Mouse (Mus musculus): Measurements from ENCODE around the gene Pde10a.
A peak's percentile ranks its signal among the peaks of the same experiment; 100 is the strongest.

The Pde10a gene

DNA sequence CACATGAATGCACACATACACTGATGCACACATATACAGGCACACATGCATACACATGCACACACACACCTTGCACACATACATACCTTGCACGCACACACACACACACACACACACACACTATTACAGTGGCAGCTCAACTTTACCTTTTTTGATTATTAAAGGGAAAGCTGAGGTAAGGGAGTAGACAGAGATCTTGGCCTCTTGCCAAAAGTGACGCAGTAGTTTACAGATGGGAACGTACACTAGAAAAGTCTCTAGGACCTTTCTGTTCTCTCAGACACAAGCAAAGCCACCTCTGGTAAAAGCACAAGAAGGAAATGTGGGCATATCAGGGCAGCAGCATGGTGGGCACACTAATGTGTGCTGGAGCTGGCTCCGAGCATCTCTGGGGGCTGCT lies 317.5 kb downstream of the Pde10a start:
- no peak for DNase-seq (ENCODE audit: low spot score in 2 of 2)

DNA sequence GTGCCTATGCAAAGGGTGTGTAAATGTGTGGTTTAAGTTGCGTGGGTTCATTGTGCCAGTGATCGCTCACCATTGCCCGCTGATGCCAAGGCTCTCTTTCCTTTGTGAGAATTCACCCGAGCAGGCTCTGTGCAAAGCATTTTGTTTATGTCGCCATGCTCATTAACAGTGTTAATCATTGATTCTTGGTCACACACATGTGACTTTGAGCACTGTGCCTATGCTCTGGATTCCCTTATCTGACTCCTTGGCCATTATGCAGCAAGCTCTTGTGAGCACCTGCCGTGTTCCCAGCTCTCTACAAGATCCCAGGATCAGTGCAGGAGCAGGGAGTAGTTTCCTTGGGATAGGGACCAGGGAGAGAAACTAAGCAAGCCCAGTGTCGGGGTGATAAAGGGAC lies 318.8 kb downstream of the Pde10a start:
- no peak for DNase-seq (ENCODE audit: low spot score in 2 of 2)

DNA sequence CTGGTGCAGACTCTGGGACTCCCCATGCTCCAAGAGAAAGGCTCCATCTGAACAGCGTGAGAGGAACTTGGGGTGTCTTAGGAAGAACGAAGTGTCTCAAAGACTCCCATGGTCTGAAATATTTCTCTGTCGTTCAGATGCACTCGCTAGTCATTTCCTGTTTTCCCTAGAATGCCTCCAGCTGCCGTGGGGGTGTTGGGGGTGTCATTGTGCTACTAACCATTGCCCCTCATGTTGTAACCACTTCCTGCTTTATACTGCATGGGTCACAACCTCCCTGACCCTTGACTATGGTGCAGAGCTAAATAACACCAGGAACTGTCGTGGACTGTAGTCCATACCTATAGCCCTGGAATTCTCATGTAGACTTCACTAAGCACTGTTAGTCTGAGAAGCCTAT lies 321.3 kb downstream of the Pde10a start:
- no peak for DNase-seq (ENCODE audit: low spot score in 2 of 2)

DNA sequence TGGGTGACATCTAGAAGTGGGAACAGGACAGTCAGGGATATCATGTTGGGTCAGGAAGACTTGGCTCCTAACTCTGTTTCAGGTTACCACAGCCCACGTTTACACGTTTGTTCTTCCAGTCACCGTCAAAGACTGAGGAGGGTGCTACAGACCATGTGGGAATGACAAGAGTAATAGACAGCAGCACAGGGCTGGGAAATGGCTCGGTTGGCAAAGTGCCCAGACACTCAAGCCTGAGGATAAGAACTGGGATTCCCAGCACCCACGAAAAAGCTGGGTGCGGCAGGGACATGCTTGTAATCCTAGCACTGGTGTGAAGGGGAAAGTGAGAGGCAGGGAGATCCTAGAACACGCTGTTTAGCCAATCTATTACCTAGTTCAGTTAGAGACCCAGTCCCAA lies 322.4 kb downstream of the Pde10a start:
- no peak for DNase-seq (ENCODE audit: low spot score in 2 of 2)

DNA sequence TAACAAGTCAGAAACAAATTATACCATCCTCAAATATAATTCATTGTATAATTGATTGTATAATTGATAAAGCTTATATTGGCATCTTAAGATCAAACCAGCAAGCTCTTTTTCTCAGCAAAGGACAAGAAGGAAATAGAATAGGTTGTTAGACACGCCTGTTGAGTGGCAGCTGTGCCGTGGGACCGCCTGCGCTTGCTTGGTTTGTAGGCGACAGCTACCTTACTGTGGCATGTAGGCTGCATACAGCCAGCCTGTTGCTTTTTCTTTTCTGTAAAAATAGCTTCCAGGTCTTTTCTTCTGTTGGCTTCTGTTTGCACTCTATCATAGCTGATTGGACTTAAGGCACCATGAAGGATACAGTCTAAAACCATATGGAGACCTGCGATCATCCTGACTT lies 326.7 kb downstream of the Pde10a start:
- DNase-seq (ENCODE audit: low spot score in 2 of 2): no peak

DNA sequence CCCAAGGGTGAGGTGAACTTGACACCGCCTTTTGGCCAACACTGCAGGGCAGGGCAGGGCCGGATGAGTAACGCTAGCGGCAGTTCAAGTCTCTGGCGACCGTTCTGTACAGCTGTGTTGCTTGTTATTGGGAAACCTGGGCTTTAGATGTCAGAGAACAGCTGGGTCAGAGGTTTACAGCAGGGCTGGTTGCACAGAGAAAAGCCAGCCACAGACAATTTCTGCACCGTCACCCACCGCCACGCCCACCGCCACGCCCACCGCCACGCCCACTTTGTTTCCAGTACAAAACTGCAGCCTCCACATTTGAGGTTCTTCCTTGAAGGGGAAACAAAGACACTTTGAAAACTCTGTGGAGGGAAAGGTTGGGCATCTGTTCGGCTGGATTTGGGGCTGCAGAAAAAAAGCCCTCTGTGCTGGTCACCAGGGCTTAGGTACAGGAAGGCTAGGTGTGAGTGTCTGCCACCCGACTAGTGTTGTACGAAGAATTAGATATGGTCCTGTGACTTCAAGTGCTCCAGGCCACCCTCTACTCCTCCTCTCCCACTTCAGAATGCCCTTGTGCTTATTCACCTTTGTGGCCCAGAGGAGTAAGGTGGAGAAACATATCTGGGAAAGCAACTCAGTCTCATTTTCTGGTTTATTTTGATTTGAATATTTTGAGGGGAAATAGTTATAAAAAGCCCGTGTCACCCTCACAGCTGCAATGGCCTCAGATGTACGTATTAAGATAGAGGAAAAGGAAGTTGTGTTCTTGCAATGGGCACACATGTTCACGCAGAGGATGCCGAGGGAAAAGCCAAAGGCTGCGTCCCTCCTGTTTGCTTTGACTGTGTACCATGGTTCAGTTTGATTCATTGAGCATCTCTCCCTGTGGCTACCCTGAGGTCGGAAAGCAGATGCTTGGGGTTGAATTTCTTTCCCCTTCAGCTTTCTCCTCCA lies 331.5 kb downstream of the Pde10a start:
- DNase-seq (ENCODE audit: low spot score in 2 of 2): peak; percentile 61 to 87

DNA sequence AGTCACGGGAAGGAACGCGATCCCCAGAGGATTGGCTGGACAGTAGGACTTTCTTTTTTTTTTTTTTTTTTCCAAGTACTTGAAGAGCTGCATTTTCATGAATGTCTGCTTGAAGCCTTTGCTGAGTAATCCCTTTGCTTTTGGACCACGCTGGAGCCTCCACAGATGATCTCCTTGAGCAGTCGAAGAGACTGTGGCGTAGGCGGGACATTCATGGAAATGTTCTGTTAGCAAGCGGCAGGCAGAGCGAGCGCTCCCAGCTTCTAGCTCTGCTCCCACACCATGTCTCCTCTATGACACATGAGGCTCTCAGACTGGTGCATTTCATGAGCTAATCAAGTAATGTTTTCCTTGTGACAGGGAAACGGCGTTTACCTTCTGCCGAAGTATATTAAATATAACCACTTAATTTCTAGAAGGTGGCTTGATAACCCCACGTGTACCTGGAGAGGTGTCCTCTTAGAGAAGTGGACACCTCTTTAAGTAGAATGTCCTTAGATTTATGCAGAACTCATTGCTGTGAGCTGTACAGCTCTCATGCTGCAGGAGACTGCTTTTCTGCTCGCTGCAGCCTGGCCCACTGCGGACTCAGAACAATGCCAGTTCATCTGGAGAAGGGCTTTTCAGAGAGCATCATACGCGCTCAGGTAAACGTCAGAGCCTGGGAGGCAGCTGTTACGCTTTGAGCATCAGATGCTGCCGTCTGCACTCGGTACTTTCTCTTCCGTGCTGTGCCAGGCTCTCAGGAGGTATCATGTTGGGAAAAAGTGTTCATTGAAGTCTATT lies 333.7 kb downstream of the Pde10a start:
- DNase-seq (ENCODE audit: low spot score in 2 of 2): no peak

DNA sequence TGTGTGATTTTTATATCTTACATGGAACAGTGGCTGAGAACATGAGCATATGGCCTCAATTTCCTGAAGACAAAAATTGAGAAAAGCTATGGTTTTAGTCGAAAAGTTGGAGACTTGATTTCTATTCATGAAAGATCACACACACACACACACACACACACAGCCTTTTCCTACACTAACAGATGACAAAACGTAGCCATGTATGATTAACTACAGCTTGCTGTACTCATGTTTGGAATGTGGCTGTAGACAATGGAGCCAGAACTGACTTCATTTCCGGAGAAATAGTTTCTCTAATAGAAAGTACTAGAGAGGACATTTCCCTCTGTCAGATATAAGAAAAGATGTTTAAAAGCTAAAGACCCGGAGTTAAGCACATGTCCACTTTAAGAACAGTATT lies 334.3 kb downstream of the Pde10a start:
- no peak for DNase-seq (ENCODE audit: low spot score in 2 of 2)

DNA sequence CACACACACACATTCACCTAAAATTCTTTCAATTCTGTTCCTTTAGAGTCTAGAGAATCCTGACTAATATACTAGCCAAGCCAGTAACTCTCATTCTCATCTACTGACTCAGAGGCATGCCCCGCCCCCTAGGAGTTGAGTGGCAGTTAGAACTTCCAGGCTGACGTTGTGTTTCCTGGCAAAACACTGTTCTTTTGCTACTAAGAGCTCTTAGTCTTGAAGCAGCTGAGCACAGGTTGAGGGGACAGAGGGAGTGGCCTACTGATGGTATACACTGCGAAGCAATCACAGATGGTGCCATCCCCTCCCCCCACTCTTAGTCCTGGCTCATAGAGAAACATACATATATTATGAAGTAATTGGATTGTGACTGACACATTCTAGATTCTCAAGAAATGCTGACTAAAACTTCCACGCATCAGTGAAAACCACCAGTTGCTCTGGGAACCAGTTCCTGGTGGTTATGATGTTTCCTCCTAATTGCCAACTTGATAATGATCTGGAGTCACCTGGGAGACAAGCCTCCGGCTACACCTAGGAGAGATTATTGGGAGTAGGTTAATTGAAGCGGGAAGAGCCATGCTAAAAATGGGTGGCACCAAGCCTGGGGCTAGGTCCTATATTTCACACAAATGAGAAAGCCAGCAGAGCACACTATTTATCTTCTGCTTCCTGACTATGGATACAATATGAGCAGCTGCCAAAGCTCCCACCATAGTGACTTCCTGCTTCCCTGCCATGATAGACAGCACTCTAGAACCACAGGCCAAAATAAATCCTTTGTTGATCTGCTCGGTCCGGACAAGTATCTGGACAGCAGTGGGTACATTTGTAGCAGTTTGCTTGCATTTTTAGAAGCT lies 339.7 kb downstream of the Pde10a start:
- no peak for DNase-seq (ENCODE audit: low spot score in 2 of 2)

DNA sequence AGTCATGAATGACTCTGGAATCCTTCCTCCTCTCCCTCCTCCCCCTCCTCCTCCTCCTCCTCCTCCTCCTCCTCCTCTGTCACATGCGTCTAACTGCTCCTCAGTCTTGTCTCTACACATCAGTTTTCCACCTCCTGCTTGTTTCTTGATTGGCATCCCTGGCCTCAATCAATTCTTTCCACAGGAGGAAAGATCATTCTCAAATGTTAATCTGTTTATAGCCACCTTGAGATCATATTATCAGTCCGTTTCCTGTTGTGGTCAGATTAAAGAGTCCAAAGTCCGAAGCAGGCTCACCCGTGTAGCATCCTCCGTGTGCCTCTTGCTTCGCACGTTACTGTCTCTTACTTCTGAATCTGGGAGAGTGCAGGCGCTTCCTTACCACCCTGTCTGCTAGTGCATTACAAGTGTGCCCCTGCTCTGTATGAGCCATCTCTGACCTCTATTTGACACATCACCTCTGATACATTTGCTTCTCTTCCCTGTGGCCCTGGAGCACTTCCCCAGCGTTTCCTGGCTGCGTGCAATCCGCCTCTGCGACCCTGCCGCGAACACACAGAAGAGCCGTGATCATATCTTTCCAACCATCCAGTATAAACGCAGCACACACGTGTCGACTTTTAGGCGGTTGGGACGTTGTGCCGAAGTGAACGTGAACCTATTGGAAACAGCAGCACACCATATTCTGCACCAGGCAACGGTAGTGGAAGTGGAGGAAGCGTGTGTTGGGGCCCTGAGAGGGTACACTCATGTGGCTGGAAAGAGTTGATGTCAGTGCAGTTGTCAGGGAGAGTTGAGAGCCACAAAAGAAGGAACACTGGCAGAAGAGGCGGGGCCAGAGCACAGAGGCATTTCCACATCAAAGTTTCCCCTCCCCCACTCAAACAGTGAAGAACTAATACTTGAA lies 342.4 kb downstream of the Pde10a start:
- DNase-seq (ENCODE audit: low spot score in 2 of 2): no peak

DNA sequence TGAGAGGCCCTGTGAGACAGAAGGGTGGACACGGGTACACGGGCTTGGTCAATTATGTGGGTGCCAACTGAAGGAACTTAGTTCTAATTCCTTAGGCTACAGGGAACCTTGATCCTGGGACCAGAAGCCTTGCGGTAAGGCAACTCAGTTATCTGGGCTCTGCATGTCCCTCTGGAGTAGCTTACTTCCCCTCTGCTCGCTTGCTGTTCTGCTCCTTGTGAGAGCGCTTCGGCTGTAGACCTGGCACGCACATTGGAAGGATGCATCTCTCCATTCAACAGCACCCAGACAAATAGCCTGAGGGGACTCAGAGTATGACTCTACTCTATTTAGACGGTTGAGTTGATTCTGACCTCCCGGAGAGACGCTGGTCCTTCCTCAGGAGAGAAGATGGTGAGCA lies 344.1 kb downstream of the Pde10a start:
- DNase-seq (ENCODE audit: low spot score in 2 of 2): no peak

DNA sequence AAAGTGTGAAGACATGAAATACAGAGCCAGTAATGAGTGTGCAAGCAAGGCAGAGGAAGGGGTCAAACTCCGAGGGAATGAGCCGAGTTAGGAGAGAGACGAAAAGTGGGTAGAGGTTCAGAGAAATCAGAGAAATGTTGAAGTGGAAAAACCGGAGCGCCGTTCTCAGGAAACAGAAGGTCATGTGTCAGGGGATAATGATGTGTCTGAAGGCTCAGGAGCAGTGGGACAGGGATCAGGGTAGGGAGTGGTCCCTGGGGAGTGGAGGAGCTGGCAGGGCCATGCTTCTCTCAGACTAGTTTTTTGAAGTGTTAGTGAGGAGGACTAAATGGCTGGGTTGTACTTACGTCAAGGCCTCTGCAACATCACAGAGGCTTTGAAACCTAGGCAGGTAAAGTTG lies 345.7 kb downstream of the Pde10a start:
- no peak for DNase-seq (ENCODE audit: low spot score in 2 of 2)

DNA sequence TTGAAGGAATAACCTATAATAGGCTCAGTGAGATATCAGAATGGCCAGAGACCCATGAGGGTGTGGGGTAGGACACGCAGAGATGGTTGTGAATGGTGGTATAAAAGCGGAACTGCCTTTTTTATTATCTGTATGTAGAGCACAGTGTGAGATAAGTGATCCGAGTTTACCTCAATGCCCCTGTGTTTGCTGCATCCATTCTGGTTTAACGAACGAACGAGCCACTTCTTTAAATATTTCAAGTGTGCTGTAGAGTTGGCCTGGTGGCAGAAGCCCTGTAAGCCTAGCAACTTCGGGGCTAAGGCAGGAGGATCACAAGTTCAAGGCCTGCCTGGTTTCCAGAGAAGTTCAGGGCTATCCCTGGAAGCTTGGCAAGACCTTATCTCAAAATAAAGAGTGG lies 346.2 kb downstream of the Pde10a start:
- no peak for DNase-seq (ENCODE audit: low spot score in 2 of 2)

DNA sequence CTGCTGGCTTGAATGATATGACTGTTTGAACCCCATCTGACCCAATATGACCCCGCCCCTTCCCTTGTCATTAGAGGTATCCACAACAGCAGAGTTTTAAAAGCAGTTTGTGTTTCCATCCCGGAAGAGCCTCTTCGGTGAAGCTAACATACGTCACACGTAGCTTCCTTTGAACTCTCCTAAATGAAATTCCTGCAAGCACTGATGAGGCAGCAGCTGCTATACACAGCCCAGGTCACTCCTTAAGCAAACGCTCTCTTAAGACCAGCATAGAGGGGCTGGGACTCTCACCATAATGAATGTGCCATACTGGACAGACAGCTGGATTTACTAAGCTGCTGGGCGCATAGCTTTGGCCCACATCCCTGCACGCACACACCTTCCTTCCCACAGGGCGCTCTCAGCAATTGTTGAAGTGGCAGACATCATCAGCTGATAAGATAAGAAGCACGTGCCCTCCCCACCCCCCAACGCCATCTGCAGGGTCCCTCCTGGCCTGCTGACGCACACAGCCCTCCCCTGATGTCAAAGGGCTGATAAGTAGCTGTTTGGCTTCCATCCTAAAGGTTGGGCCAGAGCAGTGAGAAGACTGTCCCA lies 346.9 kb downstream of the Pde10a start:
- no peak for DNase-seq (ENCODE audit: low spot score in 2 of 2)

DNA sequence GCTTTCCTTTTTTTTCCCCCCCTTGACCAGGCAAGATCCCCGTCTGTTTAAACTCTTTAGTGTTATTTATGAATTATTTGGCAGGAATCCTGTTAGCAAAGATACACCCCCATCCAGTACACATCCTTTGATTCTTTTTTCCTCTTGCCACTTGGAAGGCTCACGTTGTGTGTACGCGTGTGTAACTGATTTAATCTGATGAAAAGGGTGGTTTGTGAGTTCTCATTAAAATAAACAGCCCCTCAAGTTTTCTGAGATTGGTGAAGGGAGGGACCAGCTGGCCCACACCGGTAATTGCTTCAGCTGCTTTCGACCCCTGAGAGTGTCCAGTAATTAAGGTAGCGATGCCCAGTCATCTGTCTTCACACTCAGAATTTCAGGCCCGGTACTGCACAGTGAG lies 347.4 kb downstream of the Pde10a start:
- DNase-seq (ENCODE audit: low spot score in 2 of 2): no peak

DNA sequence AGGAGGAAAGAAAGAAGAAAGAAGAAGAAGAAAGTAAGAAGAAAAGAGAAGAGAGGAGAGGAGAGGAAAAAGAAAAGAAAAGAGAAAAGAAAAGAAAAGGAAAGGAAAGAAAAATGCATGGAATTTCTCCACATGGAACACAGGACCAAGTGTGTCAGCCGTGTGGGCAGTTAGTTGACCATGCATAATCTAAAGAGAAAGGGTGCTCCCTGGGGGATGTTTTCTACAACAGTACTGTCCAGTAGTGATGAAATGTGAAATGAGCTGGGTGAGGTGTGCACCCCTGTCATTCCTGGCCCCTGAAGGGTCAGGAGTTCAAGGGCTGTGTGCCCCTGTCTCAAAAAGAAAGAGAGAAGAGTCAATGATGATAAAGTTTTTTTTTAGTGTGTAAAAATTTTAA lies 352.9 kb downstream of the Pde10a start:
- DNase-seq (ENCODE audit: low spot score in 2 of 2): no peak

DNA sequence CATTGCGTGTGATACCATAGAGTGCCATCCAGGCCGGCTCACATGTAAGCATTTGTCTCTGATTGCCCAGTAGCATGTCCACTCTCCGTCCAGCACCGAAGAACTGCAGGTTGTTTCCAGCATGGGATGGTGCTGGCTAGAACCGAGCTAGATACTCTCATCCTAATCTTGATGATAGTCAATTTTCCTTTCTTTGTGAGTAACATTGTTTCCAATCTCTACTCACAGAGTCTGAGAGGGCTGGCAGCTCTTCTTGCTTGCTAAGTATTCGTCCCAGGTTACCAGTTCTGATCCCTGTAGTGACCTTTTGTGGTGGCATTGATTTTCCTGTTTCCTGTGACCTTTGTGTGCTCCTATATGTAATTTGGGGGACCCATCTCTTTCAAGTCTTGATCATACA lies 356.5 kb downstream of the Pde10a start:
- no peak for DNase-seq (ENCODE audit: low spot score in 2 of 2)

DNA sequence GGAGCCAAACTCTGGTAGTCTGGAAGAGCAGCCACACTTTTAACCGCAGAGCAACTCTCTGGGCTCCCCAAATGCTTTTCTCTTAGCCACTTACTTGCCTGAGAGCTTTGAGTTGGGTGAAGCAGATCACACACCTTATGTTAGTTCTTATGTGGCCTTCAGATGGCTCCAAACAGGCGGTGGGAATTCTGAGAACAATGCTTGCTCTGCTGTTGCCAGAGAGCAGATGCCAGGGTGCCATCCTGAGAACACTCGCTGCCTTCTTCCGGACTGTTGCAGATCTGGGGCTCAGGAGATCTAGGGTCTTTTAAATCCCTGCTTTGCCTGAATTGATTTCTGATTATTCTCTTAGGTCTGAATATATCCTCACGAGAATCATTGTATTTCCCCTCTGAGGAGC lies 359.5 kb downstream of the Pde10a start:
- DNase-seq (ENCODE audit: low spot score in 2 of 2): no peak

DNA sequence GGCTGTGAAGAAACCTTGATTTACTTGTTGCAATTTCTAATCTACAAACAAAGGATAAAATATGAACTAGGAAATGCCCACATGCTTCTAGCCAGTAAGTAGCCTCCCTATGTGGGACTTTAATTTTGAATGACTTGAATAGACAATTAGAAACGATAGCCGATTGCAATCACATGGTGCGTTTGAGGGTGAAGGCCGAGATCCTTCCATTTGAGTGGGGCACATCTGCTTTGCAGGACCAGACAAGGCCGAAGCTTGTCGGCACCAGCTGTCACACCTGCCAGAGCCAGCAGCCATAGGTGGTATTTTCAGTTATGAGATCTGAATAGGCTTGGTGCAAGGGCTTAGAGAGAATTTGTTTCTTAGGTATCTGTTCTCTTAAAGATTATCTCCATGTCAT lies 360.7 kb downstream of the Pde10a start:
- no peak for DNase-seq (ENCODE audit: low spot score in 2 of 2)

DNA sequence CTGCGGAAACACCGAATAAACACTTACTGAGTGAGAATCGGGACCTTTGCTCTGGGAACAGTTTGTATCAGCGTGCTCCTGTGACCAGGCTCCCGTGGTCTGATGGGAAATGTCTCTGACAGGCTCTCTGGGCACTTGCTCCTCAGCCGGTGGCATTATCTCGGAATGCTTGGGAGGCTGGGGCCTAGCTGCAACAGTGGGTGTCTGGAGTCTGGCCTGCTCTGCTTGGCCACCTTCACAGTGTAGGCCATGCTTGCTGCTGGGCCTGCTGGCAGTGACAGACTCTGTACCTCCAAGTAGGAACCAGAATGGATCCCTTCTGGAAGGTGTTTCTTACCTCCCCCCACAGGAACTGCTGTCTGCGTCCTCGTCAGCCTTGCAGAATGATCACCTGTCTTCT lies 362.9 kb downstream of the Pde10a start:
- DNase-seq (ENCODE audit: low spot score in 2 of 2): no peak

DNA sequence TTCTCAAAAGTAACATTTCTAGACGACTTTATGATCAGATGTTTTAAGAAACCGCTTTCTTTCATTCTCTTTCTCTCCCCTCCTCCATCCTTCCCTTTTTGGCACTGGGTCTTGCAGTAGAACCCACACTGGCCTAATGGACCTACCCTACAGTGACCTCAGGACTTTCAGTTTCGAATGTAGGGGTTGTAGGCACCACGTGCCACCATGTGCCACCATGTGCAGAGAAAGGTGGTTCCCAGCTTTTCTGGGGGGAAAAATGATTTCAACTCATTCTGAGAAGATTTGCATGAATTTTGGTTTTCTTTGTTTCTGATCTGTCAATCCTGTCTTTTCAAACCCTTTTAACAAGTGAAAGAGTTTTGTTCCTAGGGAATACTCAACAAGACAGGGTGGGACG lies 363.5 kb downstream of the Pde10a start:
- DNase-seq (ENCODE audit: low spot score in 2 of 2): no peak
